Mouse (Mus musculus) ES-CJ7 (cell line): ENCODE results near the gene Ccdc126.
A peak's percentile ranks its signal among the peaks of the same experiment; 100 is the strongest.

ENCODE experiments used
- DNase-seq: peaks from one replicate; pipeline ENCODE4 v3.0.0; 2011; ENCODE audit warnings: low read depth, low spot score

Ccdc126 gene

DNA sequence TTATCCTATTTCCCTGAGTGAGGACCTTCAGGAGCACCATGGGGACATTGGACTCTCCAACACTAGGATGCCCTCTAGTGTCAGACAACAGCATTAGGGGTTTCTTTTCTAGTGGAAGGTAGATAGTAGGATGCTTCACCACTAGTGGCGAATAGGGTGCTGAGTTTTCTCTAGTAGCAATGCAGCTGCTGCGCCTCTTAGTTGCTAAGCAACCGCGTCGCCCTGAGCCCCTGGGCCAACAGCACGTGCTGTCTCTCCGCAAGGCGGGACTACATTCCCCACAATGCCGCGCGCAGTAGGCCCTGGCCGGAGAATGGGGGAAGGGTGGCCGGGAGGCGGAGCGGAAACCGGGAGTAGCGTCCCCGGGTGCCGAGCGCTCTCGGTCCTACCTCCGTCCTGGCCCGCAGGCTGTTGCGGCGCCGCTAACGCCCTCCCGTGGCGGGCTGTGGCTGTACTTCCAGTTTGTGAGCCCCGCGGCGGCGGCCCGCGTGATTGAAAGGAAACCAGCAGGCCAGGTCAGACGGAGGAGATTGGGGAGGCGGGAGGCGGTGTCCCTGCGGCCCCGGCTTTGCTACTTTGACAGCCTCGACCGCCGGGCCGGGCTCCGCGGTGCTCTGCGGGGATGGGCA, at the start of gene Ccdc126:
Gene Ccdc126, plus strand, starts transcription at position 309 of the 629 bp plus-strand sequence.
- peak; percentile 100 for DNase-seq

DNA sequence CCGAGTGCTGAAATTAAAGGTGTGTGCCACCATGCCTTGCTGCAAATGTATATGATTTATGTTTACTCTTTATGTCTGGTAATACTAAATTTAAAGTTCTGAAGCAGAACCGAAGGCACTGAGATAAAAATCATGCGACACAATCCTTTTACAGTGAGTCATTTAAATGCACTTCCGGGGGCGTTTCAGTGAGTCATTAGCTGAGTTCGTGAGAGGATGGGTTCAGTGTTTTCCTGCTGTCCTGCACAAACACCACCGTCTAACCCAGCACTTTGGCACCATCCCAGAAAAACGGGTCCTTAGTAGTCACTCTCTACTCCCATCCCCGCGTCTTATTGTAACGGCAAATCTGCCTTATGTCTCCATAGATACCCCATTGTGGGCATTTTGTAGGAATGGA, 49.2 kb upstream of the Ccdc126 start:
- peak; percentile 47 for DNase-seq

DNA sequence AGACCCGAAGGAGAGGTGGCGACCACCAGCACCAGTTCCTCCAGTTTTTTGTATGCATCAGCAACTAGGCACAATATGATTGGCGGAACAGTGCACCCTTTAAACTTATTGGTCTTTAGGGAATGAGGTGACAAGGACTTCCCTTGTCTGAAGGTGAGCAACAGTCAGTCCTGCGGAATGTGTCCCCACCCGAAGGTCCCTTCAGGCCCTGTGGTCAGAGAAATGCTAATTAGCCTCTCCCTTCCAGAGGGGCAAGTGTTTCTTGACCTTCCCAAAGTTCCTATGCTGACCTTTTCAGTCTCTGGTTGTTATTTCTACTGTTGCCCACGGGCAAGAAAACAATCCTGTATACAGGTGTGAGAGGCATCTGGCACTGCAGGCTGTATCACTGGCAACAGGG, 47.3 kb upstream of the Ccdc126 start:
- DNase-seq, result peak; percentile 57

DNA sequence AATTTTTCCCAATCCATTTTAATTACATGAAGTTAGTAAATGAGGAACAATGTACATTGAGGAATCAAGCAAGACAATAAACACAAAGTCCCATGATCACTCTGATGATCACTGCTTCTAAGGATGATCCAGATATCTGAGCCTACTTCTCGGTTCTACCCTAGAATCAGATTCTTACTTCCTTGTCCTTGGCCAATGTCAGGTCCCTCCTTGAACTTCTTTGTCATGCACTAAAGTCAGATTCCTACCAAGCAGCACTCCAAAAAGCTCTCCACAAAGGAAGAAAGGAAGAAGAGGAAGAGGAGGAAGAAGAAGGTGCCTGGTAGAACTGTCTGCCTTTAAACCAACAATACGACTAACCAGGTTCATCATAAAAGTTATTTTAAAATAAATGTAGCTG, 46.2 kb upstream of the Ccdc126 start:
- DNase-seq, result peak; percentile 78

DNA sequence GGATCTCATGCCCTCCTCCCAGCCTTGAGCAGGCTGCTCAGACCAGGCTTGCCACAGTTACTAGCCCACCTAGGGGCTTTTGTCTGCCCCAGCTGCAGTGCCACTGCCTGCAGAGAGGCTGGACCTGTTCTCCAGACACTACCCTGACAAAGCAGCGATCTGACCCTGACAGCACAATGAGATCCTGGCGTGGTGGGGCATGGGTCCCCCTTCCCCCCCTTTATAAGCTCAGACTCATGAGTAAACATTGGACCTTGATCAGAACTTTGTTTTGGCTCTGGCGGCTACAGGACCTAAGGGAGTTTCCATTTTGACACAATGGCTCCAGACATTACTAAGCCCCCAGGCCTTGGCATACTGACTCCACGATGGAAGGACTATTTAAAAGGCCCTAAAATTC, 45.1 kb upstream of the Ccdc126 start:
- DNase-seq, result peak; percentile 77

DNA sequence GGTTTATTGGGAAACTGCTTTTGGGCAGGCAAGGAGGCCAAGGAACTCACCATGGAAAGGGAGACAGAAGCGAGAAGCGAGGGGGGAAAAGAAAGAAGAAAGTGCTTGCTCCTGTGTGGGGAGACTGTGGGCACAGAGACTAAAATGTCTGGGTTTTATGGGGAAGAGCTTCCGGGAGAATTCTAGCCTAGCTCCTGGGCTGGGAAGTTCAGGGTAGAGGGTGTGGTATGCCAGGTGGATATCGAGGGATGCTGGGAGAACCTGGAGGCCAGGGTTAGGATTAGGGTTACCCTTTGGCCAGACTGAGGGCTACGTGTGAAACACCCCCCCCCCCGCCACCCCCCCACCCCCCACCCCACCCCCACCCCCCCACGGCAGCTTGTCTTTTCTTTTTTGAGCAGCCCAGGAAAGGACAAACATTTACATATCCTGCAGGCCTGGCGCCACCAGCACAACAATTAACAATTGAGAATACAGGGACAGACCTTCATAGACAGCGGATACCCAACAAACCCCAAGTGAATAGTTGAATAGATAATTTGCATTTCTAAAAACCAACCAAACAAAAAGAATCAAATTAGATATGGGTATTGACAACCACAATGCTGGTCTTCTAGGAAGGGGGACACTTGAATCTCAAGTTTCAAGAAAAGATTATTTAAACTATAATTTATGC, 44.5 kb upstream of the Ccdc126 start:
- peak; percentile 88 for DNase-seq

DNA sequence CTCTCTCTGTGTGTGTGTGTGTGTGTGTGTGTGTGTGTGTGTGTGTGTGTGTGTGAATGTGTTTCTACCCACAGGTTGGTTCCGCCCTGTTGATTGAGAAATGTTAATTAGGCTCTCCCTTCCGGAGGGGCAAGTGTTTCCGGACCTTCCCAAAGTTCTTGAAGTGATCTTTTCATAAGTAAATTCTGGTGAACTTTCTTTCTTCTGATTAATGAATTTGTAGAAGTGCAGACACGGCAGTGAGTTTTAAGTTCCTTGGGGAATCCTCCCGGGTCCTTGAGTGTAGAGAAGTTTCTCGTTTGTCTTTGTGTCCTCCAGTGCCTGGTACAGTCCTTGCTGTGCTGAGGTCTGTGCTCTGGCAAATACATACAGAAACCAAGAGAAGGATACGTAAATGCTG, 43.8 kb upstream of the Ccdc126 start:
- DNase-seq, result peak; percentile 91

DNA sequence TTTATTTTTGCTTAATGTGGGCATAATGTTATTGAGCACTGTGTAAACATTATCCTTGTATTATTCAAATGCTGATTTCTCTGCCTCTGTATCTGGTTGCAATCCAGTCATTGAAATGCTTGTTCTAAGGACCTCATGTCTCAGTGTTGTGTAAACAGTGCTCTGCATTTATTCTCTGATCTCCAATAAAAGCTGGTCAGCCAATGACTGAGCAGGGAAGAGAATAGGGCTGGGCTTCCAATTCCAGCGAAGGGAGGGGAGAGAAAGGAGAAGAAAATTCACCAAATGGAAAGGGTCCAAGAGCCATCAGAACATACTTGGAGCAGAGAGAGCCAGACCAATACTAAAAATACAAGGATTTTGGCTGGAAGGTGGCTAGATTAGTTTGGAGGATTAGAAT, 38.1 kb upstream of the Ccdc126 start:
- no peak for DNase-seq

DNA sequence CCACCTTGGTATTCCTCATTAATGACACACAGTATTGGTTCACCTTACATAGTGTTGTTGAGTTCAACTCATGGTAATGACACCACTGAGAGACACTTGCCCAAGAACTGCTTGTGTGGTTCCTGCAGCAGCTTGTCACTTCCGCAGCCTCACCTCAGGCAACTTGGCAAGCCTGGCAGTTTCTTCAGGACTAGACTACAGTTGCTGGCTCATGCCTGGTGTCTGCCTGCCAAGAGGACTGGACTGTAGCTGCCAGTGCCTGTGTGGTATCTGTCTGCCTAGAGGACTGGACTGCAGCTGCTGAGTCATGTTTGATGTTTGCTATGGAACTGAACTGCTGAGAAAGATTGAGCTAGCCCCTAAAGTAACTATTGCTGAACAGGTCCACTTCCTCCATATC, 37.0 kb upstream of the Ccdc126 start:
- no peak for DNase-seq

DNA sequence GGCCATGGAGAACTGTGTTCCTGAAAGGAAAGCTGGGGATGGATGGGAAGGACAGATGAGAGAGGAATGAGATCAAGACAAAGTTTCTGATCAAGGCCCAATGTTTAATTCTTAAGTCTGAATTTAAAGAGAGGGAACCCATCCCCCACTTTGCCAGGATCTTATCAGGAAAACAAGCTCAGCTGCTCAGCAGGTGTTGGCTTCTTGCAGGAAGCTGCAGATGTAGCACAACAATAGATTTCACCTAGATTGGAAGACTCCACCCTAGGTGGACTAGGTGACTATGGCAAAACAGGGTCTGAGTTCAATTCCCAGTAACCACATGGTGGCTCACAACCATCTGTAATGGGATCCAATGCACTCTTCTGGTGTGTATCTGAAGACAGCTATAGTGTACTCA, 20.8 kb upstream of the Ccdc126 start:
- DNase-seq, result peak; percentile 87

DNA sequence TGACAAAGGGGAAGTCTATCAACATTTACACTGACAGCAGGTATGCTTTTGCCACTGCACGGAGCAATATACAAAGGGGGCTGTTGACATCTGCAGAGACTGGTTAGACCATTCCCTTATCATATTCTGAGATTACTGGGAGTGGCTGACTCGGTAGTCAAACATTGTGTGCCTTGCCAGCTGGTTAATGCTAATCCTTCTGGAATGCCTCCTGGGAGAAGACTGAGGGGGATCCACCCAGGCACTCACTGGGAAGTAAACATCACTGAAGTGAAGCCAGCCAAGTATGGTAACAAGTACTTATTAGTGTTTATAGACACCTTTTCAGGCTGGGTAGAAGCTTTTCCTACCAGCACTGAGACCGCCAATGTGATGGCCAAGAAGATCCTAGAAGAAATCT, 4.3 kb upstream of the Ccdc126 start:
- peak; percentile 40 for DNase-seq

DNA sequence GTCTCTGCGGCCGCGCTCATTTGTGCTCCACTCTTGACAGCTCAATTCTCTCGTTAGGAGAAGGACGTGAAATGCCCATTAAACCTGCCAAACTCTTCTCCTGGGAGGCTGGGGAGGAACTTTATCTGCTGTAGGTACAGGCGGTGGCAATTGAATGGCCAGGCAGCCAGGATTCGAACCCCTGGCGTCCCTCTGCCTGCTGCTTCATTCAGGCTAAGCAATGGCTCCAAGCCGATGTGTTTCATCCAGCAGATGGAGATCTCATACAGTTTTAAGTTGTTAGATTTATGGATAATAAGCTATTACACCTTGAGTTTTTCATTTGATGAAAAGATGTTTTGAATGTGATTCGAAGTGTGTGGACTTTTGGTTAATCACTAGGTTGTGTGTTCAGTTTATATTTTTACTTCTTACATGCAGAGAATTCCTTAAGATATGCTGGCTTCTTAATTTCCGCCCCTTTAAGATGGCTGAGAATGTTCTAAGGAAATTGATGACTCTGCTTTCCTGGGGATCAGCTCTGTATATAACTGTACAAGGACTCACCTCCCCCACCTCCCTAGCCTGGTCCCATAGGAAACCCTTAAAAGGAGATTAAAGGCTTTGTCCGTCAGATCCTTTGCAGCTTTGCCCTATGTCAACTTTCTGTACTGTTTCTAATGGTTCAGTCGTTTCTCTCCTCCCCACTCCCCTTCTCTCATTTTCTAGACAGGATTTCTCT, 681 bp downstream of the Ccdc126 start:
- no peak for DNase-seq

DNA sequence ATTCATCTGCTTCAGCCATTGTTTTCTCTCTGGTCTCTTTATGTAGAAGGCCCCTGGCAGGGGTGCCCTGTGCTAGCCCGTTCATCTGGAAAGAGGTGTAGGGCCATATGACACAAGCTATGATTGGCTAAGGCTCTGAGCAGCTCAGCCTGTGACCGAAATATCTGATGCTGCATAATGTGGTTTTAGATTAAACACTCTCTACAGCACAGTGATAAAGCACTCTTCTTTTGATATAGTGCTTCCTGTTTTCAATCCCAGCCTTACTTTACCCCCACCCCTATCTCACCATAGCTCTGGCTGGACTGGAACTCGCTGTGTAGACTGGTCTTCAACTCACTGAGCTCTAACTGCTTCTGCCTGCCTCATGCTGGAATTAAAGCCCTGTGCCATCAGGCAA, 2.3 kb downstream of the Ccdc126 start:
- DNase-seq, result no peak

DNA sequence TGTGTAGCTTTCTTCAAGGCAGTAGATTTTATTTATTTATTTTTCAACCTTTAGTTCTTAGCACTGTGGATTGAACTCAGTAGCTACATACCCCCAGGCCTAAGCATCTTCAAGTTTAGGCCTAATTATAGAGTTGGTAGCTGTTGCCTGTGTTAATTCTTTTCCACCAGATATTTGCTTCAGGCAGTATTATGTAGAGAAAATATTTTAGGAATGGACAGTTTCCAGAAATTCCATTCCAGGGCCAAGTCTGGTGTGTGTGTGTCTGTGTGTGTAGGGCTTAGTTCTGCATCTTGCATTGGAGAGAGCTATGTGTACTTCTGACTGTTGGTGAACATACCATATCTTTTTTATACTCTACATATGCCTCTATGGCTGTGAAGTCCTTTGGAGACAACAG, 3.0 kb downstream of the Ccdc126 start:
- no peak for DNase-seq

DNA sequence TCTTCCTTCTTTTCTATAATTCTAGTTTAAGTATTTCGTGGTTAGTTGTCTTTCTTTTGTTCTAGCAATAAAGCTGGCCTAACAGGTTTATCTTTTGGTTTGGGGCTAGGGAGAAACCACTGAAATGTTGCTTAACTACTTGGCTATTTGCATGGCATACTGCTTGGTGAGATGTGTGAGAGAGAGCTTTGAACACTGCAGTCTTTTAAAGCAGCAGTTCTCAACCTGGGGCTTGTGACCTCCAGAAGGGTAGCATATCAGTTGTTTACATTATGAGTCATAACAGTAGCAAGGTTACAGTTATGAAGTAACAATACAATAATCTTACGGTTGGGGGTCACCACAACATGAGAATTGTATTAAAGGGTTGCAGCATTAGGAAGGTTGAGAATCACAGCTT, 3.9 kb downstream of the Ccdc126 start:
- no peak for DNase-seq

DNA sequence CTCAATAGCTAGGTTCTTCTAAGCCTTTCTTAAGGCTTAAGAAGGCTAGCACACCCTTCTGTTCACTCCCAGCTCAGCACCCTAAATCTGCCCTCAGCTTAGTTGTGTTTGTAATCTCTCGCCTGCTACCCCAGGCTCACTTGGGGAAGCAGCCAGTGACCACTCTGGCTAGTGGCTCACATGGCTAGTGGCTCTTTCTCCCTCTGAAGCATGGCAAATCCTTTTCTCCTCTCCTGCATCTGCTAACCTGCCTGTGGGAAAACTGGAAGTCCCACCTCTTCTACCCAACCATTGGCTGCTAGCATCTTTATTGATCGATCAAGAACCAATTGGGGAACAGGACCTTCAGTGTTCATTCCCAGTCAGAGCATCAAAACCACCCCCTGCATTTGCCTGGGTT, 5.5 kb downstream of the Ccdc126 start:
- peak; percentile 56 for DNase-seq

DNA sequence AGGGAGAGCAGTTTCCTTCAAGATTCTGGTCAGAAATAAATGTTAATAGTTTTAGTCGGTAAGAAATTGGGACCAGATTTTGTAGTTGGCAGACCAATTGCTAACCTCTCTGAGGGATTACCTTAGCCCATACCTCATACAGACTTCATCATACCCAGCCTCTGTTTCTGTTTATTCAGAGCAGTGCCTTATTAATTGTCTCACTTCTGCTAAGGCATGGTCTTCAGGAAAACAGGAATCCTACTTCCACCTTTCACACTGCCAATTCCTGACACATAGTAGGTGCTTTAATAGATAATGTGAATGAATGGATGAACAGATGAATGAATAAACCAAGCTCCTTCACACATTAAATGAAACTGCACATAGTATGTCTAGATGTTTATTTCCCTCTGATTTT, 6.2 kb downstream of the Ccdc126 start:
- no peak for DNase-seq

DNA sequence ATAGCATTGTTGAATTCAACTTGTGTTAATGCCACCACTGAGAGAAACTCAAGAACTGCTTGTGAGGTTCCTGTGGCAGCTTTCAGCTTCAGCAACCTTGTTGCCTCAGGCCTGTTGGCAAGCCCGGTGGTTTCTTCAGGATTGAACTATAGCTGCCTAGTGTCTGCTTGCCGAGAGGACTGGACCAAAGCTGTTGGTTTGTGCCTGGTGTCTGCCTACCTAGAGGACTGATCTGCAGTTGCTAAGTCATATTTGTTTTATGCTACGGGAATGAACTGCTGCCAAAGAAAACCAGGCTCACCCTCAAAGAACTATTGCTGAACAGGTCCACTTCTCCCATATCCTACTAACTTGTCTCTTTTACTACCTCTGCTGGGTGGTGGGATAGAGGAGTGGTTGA, 7.8 kb downstream of the Ccdc126 start:
- no peak for DNase-seq

DNA sequence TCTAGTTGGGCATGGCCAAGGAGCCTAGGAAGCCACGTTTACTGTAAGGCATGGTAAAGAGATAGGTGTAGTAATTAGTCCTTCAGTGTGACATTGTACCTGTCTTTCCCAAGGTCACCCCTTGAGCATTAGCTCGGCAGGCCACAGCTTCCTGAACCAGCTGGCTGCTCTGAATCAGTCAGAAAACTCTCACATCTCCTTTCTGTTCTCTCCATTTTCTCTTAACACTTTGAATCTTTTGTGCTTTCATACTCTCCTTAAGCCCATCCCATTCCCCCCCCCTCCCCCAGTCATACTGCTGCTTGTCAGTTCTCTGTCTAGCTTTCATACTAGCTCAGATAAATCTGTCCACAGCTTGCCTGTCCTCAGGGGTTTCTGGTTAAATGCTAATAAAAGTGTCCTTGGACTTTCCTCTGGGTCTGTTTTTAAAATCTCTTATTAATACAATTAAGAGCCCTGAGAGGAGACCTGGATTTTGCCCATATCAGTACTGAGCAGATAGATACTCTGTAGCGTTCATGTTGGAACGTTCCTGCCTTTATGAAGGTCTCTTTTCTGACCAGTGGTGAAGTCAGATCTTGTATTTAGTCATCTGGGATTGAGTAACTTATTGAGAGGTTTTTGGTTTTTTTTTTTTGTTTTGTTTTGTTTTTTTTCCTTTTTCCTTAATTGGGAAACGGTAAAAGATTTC, 12.4 kb downstream of the Ccdc126 start:
- DNase-seq, result no peak

DNA sequence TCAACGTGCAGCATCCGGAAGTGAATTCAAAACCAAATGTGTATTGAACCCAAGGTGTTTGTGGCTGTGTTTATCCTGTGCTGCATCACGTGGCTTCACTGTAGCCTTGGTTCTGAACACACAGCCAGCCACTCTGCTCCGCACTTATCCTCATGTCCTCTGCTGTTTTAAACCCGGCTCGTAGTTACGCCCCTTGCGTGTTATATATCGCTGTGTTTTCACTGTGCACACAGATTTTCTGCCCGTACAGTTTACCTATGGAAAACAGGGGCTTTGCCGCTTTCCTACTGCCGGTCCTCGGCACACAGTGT, 12.9 kb downstream of the Ccdc126 start:
- DNase-seq, result no peak

DNA sequence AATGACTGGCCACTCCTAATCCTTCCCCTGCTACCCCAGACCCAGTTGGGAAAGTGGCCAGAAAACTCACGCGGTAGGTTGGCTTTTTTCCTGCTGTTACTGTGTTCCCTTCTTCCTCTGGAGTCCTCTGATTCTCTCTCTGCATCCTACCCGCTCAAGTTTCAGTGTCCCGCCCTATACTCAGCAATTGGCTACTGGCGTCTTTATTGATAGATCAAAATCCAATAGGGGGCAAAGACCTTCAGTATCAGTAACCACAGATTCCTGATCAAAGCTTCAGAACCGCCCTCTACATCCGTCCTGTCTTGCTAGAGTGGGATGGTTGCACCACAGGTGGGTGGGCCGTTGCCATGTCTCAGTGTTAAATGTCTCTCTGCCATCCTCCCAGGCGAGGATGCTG, 19.5 kb downstream of the Ccdc126 start:
- DNase-seq, result peak; percentile 89

DNA sequence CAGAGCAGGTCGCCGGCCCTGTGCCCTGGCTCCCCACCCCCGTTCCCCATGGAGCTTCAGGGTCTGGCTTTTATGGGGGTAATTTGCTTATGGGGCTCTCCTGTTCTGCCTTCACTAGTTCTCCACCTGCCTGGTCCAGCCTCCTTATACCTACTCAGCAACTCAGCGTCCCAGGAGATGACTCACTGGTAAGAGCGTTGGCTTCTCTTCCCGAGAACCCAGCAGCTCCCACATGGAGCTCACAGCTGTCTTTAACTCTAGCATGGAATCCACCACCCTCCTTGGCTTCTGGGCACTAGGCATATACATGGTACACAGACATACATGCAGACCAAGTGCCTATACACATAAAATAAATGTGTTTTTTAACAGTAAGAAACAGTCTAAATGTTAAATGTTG, 20.1 kb downstream of the Ccdc126 start:
- DNase-seq, result no peak
